ENCODE assay signal across 10 mouse cellular contexts in genomic region chr7:98150525-98150924, GRCm38 (mm10). TPM values are rescaled to one million over a fixed set of nuclear protein-coding genes. Genes with fewer than 3 reads are reported as not detected.
DNase-seq lines count a peak whose midpoint lies in the region; TF ChIP-seq lines count a peak whose summit lies in the region.
"Had no signal": no experiment of that assay in that cellular context is flagged by ENCODE, and none has a peak within 500 bp of the region (broad histone marks: within the 10 kb centered on the region; RNA-seq: fewer than 3 reads in every experiment).

No protein-coding gene starts in this region.

- 46% methylated on average over 5 of the region's 5 CpGs for WGBS in heart, adult 2 months

- DNase-seq in heart, adult 2 months, result no peak
- DNase-seq in heart, postnatal 36 days, result no peak
- DNase-seq in kidney, postnatal 25 days, result peak; percentile 46 to 54
- DNase-seq in kidney, adult 18-20 months, result no peak
- DNase-seq in embryo, embryonic 10 days (ENCODE audit: low spot score), result no peak
- DNase-seq: thymus, adult 2 months had no signal

- H3K27ac ChIP-seq in heart, adult 2 months, result no peak overlapping the region
- H3K27ac ChIP-seq in embryonic fibroblast, embryonic 13.5 days (ENCODE audit: insufficient read depth, low read length), result no peak overlapping the region
- H3K27ac ChIP-seq: heart, embryonic 15.5 days had no signal

- peaks cover 1% of the 10 kb centered on the region for H3K4me1 ChIP-seq in heart, adult 2 months (ENCODE audit: control insufficient read depth, insufficient read depth, low read length)
- H3K4me1 ChIP-seq in E14TG2a.4 (replicated peaks; ENCODE audit: low read depth, low read length), result peaks cover 63% of the 10 kb centered on the region
- H3K4me1 ChIP-seq in embryonic fibroblast, embryonic 13.5 days (ENCODE audit: control insufficient read depth, insufficient read depth, low read length), result peaks cover 2% of the 10 kb centered on the region; the same call in 1 of the 2 replicates

- no peaks in the 10 kb centered on the region for H3K79me2 ChIP-seq in heart, adult 2 months (replicated peaks; ENCODE audit: control insufficient read depth, insufficient read depth, low read length)

- intact Hi-C loops in heart, adult 2 months (cut with DNase I), result loop anchor here (10.0 kb wide), 1 partner anchor 284 kb away; no protein-coding TSS in a partner anchor
- intact Hi-C loops in heart, postnatal 36 days (cut with DNase I), result no loop called here

- peak; percentile 44 for TF ChIP-seq CTCF in heart, adult 2 months (IDR thresholded peaks at IDR 0.05)
- peak; percentile 21; the same call in 1 of the 2 replicates for TF ChIP-seq CTCF in E14TG2a.4 (conservative IDR thresholded peaks at IDR 0.05; ENCODE audit: low read length)
- peak; percentile 20; the same call in 1 of the 2 replicates for TF ChIP-seq CTCF in embryonic fibroblast, embryonic 13.5 days (IDR thresholded peaks at IDR 0.05; ENCODE audit: borderline replicate concordance, insufficient read depth, low read length)

- TF ChIP-seq EP300 in heart, adult 2 months (IDR thresholded peaks at IDR 0.05; ENCODE audit: insufficient read depth, low read depth, low read length), result no peak

- no peaks in the 10 kb centered on the region for H3K27me3 ChIP-seq in heart, adult 2 months (ENCODE audit: control insufficient read depth, insufficient read depth, low read length)
- peaks cover 5% of the 10 kb centered on the region; the same call in 1 of the 2 replicates for H3K27me3 ChIP-seq in E14TG2a.4 (ENCODE audit: insufficient read depth, low read length)
- H3K27me3 ChIP-seq: heart, embryonic 15.5 days had no signal

- TF ChIP-seq POLR2A in heart, adult 2 months (IDR thresholded peaks at IDR 0.05; ENCODE audit: insufficient read depth, low read depth, low read length), result no peak
- no peak for TF ChIP-seq POLR2A in embryonic fibroblast, embryonic 13.5 days (IDR thresholded peaks at IDR 0.05; ENCODE audit: low read depth, low read length)

- H3K4me3 ChIP-seq in heart, adult 2 months, result no peak overlapping the region
- no peak overlapping the region for H3K4me3 ChIP-seq in E14TG2a.4 (replicated peaks; ENCODE audit: low read length)
- H3K4me3 ChIP-seq in embryonic fibroblast, embryonic 13.5 days (ENCODE audit: insufficient read depth, low read length), result no peak overlapping the region
- H3K4me3 ChIP-seq: heart, embryonic 15.5 days; myocyte had no signal

- H3K9ac ChIP-seq in heart, adult 2 months (ENCODE audit: low read depth, low read length), result no peak overlapping the region
- H3K9ac ChIP-seq: heart, embryonic 15.5 days had no signal

- no peaks in the 10 kb centered on the region for H3K36me3 ChIP-seq in heart, adult 2 months (ENCODE audit: control insufficient read depth, insufficient read depth, low read length)
- peaks cover 32% of the 10 kb centered on the region for H3K36me3 ChIP-seq in E14TG2a.4 (ENCODE audit: insufficient read depth, low read length)
- H3K36me3 ChIP-seq: heart, embryonic 15.5 days had no signal

- no peaks in the 10 kb centered on the region for H3K9me3 ChIP-seq in E14TG2a.4 (ENCODE audit: low read length)
- H3K9me3 ChIP-seq: heart, embryonic 15.5 days had no signal

RNA-seq across cellular contexts. Expression of gene Omp, which starts 5.2 kb away (rescaled TPM):
- total RNA-seq in heart, adult 2 months (2021), result under 1 TPM in 1 of 2 experiments, not detected in 1; 0.14 TPM
- polyA plus RNA-seq in heart, adult 2 months (2012; rRNA removed), result 0.06 TPM in 1 of 2 replicates, not detected in the other
- under 1 TPM in 1 of 2 experiments, not detected in 1; 0.11 TPM for total RNA-seq in heart, postnatal 36 days (2021)
- 0.30 and 0.40 TPM in 2 replicates for polyA plus RNA-seq in embryonic fibroblast, embryonic 13.5 days (2011; ENCODE audit: insufficient read length, low read depth, missing spikeins)

RNA-seq across cellular contexts. Expression of gene Capn5, which starts 27.5 kb away (rescaled TPM):
- 1 to 10 TPM; 1.8 to 2.4 TPM for total RNA-seq in heart, adult 2 months (2021)
- 3.7 and 4.6 TPM in 2 replicates for polyA plus RNA-seq in heart, adult 2 months (2012; rRNA removed)
- 1 to 10 TPM; 2.4 to 2.6 TPM for total RNA-seq in heart, postnatal 36 days (2021)
- 8.1 and 8.9 TPM in 2 replicates for polyA plus RNA-seq in embryonic fibroblast, embryonic 13.5 days (2011; ENCODE audit: insufficient read length, low read depth, missing spikeins)

RNA-seq across cellular contexts. Expression of gene Myo7a, which starts 31.2 kb away (rescaled TPM):
- total RNA-seq in heart, adult 2 months (2021), result 1 to 10 TPM; 4.5 to 5.9 TPM
- polyA plus RNA-seq in heart, adult 2 months (2012; rRNA removed), result 7.1 and 10.8 TPM in 2 replicates
- 1 to 10 TPM; 5.3 to 5.8 TPM for total RNA-seq in heart, postnatal 36 days (2021)
- polyA plus RNA-seq in embryonic fibroblast, embryonic 13.5 days (2011; ENCODE audit: insufficient read length, low read depth, missing spikeins), result 31.4 and 48.8 TPM in 2 replicates

RNA-seq across cellular contexts. Expression of gene B3gnt6, which starts 48.8 kb away (rescaled TPM):
- total RNA-seq in heart, adult 2 months (2021), result not detected
- polyA plus RNA-seq in heart, adult 2 months (2012; rRNA removed), result 0.06 TPM in 1 of 2 replicates, not detected in the other
- total RNA-seq in heart, postnatal 36 days (2021), result not detected
- not detected in 2 replicates for polyA plus RNA-seq in embryonic fibroblast, embryonic 13.5 days (2011; ENCODE audit: insufficient read length, low read depth, missing spikeins)
- polyA plus RNA-seq: heart, embryonic 15.5 days had no signal

Comparison
In these comparisons a context has a peak if more than half of its experiments do, and no peak if none do; other contexts are left out.
1. DNase-seq: peak in kidney, postnatal 25 days (2 of 2); none in heart, adult 2 months (0 of 2), heart, postnatal 36 days (0 of 2), kidney, adult 18-20 months (single experiment) and embryo, embryonic 10 days (single experiment).
2. Peak in every context shown above with its lines, with median percentiles within 50 percentile points of each other: CTCF ChIP-seq.